Mouse (Mus musculus): ENCODE results near the gene Ttc7b.

Gene Ttc7b

DNA sequence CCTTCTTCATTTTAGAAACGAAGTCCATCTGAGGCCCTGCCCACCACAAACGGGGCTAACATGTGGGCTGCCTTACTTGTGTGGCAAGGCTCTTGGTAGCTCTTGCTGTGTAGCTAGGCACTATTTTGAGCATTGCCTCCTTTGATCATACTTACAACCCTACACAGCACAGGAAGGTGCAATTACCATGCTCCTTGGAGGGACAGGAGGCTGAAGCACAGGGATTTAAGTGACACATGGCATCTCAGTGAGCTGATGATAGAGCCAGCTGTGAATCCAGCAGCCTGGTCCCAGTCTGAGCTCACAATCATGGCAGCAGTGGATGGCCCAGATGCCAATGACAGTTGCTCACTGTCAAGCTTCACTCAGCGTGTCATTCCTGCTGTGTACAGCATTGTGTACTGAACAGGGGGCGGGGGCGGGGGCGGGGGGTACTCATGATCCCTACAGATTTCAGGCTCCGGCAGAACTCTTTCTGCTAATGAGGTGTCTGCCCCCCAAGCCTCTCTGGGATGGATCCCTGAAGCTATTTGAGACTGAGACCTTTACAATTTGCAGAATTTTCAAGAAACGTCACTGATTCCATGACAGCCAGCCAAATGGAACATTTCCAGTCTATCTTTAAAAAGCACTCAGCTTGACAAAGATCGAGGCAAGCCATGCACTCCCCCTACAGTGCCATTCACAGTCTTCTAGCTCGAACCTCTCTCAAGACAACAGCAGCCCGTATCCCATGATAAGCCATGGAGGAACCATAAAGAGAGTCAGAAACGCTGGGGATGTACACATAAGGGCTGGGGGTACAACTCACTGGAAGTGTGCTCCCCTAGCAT is 130.5 kb downstream of the Ttc7b start:
- DNase-seq (ENCODE audit: low read depth, low spot score): no peak

DNA sequence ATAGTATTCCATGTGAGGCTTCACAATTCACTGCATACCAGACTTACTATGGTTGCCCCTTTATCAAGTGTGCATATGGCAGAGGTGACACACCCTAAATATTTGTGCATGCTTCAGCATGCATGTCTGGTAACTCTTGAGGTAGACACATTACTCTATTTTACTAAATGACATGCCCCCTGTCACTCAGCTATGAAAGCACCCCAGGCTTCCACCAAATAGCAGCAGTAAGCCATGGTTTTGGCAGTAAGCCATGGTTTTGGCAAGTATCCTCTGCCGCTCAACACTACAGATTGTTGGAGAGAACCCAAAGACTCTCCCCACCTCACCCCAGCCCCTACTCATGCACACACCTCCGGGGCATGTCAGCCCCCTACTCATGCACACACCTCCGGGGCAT is 134.4 kb downstream of the Ttc7b start:
- no peak for DNase-seq (ENCODE audit: low read depth, low spot score)

DNA sequence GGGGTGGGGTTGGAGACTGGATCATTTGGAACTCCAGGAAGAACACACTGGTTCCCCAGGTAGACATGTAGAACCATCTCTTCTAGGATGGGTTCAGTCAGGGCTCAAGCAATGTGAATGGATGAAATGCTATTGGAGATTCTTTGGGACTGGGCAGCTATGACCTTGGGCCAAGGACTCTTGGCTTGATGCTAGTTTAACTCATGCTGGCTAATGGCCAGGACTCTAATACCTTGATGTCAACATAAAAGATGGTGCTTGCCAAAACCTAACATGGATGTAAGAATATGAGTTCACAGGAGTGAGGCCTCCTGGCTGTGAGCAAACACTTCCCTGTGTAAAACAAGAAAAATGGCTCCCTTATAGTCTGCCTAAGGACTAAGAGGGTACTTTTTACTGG is 138.1 kb downstream of the Ttc7b start:
- no peak for DNase-seq (ENCODE audit: low read depth, low spot score)

DNA sequence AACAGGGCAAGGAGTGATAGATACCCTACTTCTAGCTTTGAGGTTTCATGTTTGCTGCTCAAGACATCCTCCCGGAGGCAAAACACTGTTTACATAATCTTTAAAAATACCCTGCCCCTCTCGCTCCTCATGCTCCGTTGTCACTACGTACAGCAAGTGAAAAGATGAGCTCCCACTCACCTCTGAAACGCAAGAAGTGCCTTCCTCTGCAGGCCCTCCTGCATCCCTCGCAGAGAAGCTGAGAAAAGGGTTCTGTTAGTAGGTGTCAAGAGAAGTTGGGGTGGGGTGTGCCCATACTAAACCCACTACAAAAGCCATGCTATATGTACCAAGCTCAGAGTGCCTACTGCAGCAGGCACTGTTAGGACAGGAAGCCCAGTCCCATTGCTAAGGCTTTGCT is 138.7 kb downstream of the Ttc7b start:
- DNase-seq (ENCODE audit: low read depth, low spot score): no peak

- no peak for DNase-seq (ENCODE audit: low read depth, low spot score)
These were observed 139.8 kb downstream of the Ttc7b start for GRCm38 (mm10) chr12:100380697-100381291.

DNA sequence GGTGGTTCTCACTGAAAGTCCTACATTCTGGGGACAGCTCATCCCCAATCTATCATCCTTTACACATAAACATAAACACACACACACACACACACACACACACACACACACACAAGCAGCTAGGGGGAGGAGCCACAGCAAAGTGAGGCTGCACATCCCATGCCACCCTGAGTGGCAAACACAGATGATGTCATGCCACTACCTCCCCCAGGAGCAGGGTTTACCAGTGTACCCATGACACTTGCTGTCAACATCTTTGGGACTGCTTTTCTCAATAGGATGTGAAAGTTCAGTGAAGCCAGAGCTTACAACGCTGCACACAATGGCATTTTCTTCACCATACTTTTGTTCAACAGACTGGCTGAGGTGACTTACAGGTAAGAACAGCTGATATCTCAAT is 140.8 kb downstream of the Ttc7b start:
- no peak for DNase-seq (ENCODE audit: low read depth, low spot score)

DNA sequence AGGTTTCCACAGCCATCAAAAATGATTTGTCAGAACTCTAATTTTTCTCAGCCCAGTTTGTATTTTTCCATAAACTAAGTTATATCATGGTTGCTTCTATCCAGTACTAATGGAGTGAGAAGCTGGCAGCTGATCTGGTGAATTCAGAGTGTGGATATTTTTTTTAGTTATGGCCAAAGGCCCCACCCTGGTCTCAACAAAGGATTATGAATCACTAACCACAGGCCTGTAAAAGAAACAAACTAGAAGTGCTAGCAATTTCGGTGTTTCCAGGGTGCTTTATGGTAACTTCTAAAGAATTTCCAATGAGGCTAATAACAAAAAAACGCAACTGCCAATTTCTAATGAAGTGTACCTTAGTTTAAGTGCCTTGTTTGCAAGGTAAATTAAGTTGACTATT is 142.4 kb downstream of the Ttc7b start:
- no peak for DNase-seq (ENCODE audit: low read depth, low spot score)

DNA sequence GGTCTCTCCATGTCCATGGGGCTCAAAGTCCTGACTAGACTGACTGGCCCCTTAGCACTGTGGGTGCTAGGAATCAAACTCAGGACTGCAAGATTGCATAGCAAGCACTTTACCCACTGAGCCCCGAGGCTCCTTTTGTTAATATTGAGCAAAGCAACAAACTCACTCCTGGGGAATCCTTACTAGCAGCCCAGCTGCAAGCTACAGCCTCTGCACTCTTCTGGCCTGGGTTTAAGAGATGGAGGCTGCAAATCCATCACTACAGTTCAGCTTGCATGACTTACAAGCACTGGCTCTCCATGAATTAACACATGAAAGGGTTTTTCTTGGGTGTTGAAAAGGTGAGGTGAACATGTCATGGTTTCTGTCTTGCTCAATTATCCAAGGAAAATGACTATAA is 142.8 kb downstream of the Ttc7b start:
- no peak for DNase-seq (ENCODE audit: low read depth, low spot score)

GRCm38 (mm10) chr12:100375801-100376200 is 144.8 kb downstream of the Ttc7b start:
- DNase-seq (ENCODE audit: low read depth, low spot score): no peak

DNA sequence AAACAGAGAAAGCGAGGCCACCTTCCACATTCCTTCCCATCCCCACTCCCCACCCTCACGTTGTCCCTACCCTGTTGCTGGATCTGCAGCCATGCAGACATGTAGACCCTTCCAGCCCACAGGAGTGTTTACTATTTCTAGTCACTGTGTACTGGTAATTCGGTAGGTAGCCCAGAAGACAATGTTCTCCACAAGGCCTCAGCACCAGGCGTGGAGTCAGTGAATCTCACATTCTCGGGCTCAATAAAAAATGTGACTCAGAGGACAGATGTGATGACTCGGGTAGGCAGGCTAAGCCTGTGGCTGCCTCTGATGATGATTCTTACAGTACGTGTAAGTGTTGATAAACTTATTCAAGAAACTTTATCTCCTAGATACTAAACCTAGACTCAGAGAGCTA is 147.8 kb downstream of the Ttc7b start:
- DNase-seq (ENCODE audit: low read depth, low spot score): no peak

DNA sequence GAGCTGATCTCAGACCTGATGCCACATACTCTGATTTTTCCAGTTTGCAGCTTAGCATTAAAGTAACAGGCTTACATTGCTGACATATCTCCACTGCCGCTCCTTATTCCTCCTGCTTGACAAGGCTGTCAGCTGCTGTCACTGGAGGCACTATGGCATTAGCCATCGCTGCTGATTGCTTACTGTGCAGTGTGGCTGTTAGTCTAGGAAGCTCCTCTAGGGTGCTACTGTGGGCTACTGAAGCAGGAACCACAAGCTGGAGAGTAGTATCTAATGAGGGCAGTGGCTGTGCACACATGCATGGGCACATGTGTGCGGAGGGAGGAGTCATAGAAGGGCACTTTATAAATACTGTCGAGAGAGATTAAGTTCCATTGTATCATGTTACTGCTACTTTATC is 148.6 kb downstream of the Ttc7b start:
- no peak for DNase-seq (ENCODE audit: low read depth, low spot score)

DNA sequence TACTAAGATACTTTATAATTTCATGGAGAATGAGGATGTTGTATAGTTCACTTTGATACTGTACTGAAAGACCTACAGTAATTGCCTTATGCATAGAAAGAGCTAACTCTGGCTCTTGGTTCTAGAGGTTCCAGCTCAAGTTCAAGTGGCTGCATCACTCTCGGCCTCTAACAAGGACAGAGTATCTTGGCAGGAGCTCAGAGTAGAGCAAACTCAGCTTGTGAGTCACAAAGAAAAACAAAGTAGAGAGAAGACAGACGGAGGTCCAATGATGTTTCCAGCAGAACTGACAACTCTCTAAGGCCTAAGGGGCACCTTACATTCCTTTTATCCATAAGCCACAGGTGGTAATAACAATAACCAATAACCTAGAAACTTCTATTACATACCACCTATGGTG is 150.8 kb downstream of the Ttc7b start:
- DNase-seq (ENCODE audit: low read depth, low spot score): no peak

- DNase-seq (ENCODE audit: low read depth, low spot score): no peak
These were observed 151.4 kb downstream of the Ttc7b start for GRCm38 (mm10) chr12:100369220-100369619.

DNA sequence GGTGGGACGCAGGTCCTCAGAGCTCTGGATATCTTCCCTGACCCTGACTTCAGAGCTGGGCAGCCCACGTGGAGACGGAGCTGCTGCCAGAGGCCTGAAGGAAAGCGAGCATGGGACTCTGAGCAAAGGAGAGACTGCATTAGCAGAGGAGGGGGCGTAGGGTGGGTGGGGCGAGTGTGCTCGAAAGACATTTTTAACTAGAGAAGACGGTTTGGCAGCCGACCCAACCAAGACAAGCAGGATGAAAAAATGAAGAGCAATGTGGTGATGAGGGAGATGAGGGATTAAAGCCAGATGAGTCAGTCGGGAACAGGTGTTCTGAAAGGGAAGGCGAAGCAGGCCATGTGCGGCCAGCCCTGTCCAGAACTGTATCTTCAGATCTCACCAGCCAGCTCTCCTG is 159.3 kb downstream of the Ttc7b start:
- DNase-seq (ENCODE audit: low read depth, low spot score): no peak

GRCm38 (mm10) chr12:100358040-100358620 is 162.5 kb downstream of the Ttc7b start:
- no peak for DNase-seq (ENCODE audit: low read depth, low spot score)

DNA sequence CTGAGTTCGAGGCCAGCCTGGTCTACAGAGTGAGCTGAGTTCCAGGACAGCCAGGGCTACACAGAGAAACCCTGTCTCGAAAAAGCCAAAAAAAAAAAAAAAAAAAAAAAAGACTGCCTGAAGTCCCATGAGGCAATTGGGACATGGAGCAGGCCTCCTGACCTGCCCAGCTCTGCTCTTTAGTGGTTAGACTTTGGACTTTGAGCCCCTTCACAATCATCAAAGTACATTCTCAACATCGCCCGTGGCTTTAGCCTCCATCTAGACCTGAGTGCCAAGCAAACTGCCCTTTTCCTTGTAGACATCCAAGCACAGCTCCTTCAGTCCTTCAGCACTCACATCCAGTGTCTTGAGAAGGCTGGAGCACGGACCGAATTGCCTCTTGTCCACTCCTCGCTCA is 164.2 kb downstream of the Ttc7b start:
- no peak for DNase-seq (ENCODE audit: low read depth, low spot score)

GRCm38 (mm10) chr12:100355565-100355964 is 165.1 kb downstream of the Ttc7b start:
- DNase-seq (ENCODE audit: low read depth, low spot score): no peak

GRCm38 (mm10) chr12:100353954-100354353 is 166.7 kb downstream of the Ttc7b start:
- no peak for DNase-seq (ENCODE audit: low read depth, low spot score)

- DNase-seq (ENCODE audit: low read depth, low spot score): no peak
These were observed 167.4 kb downstream of the Ttc7b start for GRCm38 (mm10) chr12:100353075-100353782.

DNA sequence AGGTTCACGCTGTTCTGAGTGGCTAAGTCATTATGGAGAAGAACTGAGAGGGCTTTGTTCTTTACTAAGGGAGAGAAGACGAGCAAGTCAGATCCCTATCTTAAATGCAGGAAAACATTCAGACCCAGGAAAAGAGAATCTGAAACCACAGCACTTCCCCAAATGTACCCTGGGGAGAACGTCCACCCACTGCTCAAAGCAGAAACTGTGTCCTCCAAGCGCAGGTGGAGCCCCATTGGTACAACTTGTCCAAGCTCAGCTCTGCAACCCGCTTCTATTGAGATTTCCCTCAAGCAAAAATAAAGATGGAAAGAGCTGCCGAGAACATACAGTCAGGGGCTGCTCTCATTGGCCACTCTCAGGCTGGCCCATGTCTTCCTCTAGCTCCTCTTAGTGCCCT is 168.5 kb downstream of the Ttc7b start:
- no peak for DNase-seq (ENCODE audit: low read depth, low spot score)

DNA sequence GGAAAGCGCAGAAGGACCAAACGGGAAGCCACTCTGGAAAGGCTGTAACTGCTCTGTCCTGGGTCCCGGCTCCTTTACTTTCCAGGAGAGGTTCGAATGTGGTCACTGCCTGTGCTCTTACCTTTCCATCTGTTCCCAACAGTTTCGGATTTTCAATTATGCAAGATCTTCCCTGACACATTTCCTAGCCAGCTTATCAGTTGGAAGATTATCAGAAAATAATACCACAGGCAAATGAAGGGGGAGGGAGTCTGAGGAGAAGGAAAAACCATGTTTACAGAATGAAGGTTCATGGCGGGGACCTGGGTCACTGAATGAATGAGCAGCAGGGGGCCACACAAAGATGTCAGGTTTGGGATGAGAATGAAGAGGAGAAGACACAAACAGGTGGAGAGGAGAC is 177.1 kb downstream of the Ttc7b start:
- no peak for DNase-seq (ENCODE audit: low read depth, low spot score)

- no peak for DNase-seq (ENCODE audit: low read depth, low spot score)
These were observed 179.0 kb downstream of the Ttc7b start for GRCm38 (mm10) chr12:100341614-100342013.
